Mouse (Mus musculus): ENCODE measurements around the gene Styxl1. TPM values are rescaled to one million over a fixed set of nuclear protein-coding genes. Genes with fewer than 3 reads are reported as not detected.

Styxl1 gene
- polyA plus RNA-seq, 1 experiment from 2014 or later: 0.27 TPM

DNA sequence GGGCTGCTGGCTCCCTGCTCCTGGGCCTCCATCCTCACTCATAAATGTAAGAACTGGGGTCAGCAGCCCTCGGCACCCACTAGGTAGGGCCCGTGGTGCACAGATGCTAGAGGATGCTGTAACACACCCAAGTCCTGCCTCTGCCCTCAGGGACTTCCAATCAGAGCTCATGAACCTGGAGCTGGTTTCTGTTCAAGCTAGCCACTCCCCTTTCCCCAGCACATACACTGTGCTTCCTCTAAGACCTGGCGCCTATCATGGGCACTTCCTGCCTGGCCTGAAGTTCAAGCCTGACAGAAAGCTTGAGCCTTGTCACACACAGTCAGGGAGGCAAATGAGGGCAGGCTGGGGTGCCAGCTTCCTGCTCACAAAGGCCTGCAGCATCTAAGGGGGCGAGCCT, 45.1 kb downstream of the Styxl1 start:
- peaks cover 60% of the 10 kb centered on the region for H3K36me3 ChIP-seq (ENCODE audit: control insufficient read depth, insufficient read depth, low read length)
- no peak for TF ChIP-seq EP300 (optimal IDR thresholded peaks at IDR 0.05)
- no peak for TF ChIP-seq CTCF (IDR thresholded peaks at IDR 0.05; ENCODE audit: low read depth)

DNA sequence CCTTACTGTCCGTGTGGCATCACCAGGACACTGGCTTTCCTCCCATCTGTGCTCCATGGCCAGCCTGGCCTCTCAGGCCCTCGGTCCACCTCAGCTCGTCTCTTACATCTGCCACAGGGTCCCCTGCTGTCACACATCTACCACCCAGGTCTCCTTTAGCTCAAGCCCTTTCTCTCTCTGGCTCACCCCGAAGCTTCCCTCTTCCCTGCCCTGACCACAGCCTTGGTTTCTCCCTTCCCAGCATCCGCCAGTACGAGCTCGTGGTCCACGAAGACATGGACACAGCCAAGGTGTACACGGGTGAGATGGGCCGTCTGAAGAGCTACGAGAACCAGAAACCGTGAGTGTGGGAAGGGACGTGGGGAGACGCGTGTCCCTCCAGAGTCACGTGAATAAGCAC, 46.9 kb downstream of the Styxl1 start:
- TF ChIP-seq CTCF (IDR thresholded peaks at IDR 0.05; ENCODE audit: low read depth) (no peak), EP300 (optimal IDR thresholded peaks at IDR 0.05) (no peak)
- 92% methylated on average over 16 of the region's 16 CpGs for WGBS
- no peak for DNase-seq (ENCODE audit: low spot score)

More for the DNA sequence above, 45.1 kb downstream of the Styxl1 start:
- DNase-seq (ENCODE audit: low spot score) (peak; percentile 12), ATAC-seq (ENCODE audit: low FRiP score, low TSS enrichment) (0 out of 2 replicates have a peak, but pooled peaks have one; percentile 17)
- Histone ChIP-seq H3K4me1 (replicated peaks; ENCODE audit: control insufficient read depth, insufficient read depth) (no peaks in the 10 kb centered on the region), H3K27me3 (ENCODE audit: control insufficient read depth, insufficient read depth, low read length) (no peaks in the 10 kb centered on the region), H3K9ac (ENCODE audit: low read length) (no peak overlapping the region), H3K4me2 (replicated peaks; ENCODE audit: low read depth) (no peak overlapping the region), H3K4me3 (ENCODE audit: low read depth, low read length) (no peak overlapping the region), H3K27ac (replicated peaks) (0 out of 2 replicates have a peak overlapping the region, but pooled peaks have one; percentile 18), H3K9me3 (ENCODE audit: control insufficient read depth, low read length) (no peaks in the 10 kb centered on the region)
- WGBS: 86% methylated on average over 4 of the region's 4 CpGs

DNA sequence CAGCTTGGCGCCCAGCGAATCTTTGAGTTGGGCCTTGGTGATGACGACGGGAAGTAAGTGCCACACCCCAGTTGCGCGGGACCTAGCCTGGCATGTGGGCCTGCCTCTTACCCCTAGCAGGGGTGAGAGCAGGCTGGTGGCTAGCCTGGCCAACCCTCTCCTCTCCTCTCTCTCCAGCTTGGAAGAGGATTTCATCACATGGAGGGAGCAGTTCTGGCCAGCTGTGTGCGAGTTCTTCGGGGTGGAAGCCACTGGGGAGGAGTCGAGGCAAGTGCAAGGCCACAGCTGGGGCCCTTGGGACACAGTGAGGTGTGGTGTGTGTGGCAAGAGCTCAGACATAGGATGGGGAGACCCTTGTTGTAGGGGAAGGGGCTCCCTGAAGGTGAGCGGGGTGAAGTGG, 47.3 kb downstream of the Styxl1 start:
- H3K9ac ChIP-seq (ENCODE audit: low read length): no peak overlapping the region
- no peaks in the 10 kb centered on the region for H3K27me3 ChIP-seq (ENCODE audit: control insufficient read depth, insufficient read depth, low read length)
- ATAC-seq (ENCODE audit: low FRiP score, low TSS enrichment) (no peak), DNase-seq (ENCODE audit: low spot score) (no peak)
- no peak overlapping the region for H3K4me3 ChIP-seq (ENCODE audit: low read depth, low read length)
- H3K36me3 ChIP-seq (ENCODE audit: control insufficient read depth, insufficient read depth, low read length): peaks cover 57% of the 10 kb centered on the region
- no peaks in the 10 kb centered on the region for H3K9me3 ChIP-seq (ENCODE audit: control insufficient read depth, low read length)
- H3K4me2 ChIP-seq (replicated peaks; ENCODE audit: low read depth): no peak overlapping the region
- WGBS: 88% methylated on average over 10 of the region's 10 CpGs
- no peak for TF ChIP-seq EP300 (optimal IDR thresholded peaks at IDR 0.05)
- TF ChIP-seq CTCF (IDR thresholded peaks at IDR 0.05; ENCODE audit: low read depth): no peak
- no peak overlapping the region for H3K27ac ChIP-seq (replicated peaks)
- 0 out of 2 replicates have a peak, but pooled peaks cover 3% of the 10 kb centered on the region for H3K4me1 ChIP-seq (replicated peaks; ENCODE audit: control insufficient read depth, insufficient read depth)

More for the DNA sequence above, 46.9 kb downstream of the Styxl1 start:
- H3K9ac ChIP-seq (ENCODE audit: low read length): no peak overlapping the region
- H3K4me1 ChIP-seq (replicated peaks; ENCODE audit: control insufficient read depth, insufficient read depth): no peaks in the 10 kb centered on the region
- H3K36me3 ChIP-seq (ENCODE audit: control insufficient read depth, insufficient read depth, low read length): peaks cover 57% of the 10 kb centered on the region
- H3K4me3 ChIP-seq (ENCODE audit: low read depth, low read length): no peak overlapping the region
- H3K9me3 ChIP-seq (ENCODE audit: control insufficient read depth, low read length): no peaks in the 10 kb centered on the region
- H3K27ac ChIP-seq (replicated peaks): no peak overlapping the region
- no peak overlapping the region for H3K4me2 ChIP-seq (replicated peaks; ENCODE audit: low read depth)
- no peak for ATAC-seq (ENCODE audit: low FRiP score, low TSS enrichment)
- no peaks in the 10 kb centered on the region for H3K27me3 ChIP-seq (ENCODE audit: control insufficient read depth, insufficient read depth, low read length)

DNA sequence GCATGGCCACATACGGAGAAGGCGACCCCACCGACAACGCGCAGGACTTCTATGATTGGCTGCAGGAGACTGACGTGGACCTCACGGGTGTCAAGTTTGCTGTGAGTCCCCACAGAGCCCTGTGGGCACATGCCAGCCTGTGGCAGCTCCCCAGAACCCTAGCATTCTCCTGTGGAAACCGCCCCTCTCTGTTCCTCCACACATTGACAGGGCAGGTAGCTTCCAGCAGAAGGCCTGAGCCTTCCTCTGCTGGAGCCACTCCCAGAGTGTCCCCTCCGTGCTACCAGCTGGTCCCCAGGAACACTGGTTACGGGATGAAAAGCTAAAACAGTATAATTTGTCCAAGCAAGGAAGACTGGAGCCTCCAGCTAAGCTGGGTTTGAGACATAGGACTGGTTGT, 47.9 kb downstream of the Styxl1 start:
- Histone ChIP-seq H3K4me3 (ENCODE audit: low read depth, low read length) (no peak overlapping the region), H3K9me3 (ENCODE audit: control insufficient read depth, low read length) (no peaks in the 10 kb centered on the region), H3K36me3 (ENCODE audit: control insufficient read depth, insufficient read depth, low read length) (peaks cover 53% of the 10 kb centered on the region), H3K9ac (ENCODE audit: low read length) (no peak overlapping the region), H3K4me2 (replicated peaks; ENCODE audit: low read depth) (no peak overlapping the region), H3K4me1 (replicated peaks; ENCODE audit: control insufficient read depth, insufficient read depth) (peaks cover 4% of the 10 kb centered on the region; the same call in 1 of the 2 replicates), H3K27ac (replicated peaks) (no peak overlapping the region), H3K27me3 (ENCODE audit: control insufficient read depth, insufficient read depth, low read length) (no peaks in the 10 kb centered on the region)
- DNase-seq (ENCODE audit: low spot score) (no peak), ATAC-seq (ENCODE audit: low FRiP score, low TSS enrichment) (no peak)
- 94% methylated on average over 10 of the region's 10 CpGs for WGBS
- TF ChIP-seq EP300 (optimal IDR thresholded peaks at IDR 0.05) (no peak), CTCF (IDR thresholded peaks at IDR 0.05; ENCODE audit: low read depth) (no peak)

DNA sequence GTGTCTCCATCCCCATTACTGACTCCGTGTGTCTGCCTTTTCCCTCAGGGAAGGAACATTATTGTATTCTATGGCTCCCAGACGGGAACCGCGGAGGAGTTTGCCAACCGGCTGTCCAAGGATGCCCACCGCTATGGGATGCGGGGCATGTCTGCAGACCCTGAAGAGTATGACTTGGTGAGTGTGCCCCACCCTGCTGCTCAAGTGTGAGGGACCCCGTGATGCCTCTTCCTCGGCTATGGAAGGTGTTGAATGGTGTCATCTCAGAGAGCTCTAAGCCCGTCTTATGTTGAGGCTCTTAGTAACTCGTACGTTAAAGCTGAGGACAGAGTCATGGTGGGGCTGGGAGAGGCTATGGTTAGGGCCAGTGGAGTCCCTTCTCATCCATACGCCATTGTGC, 48.8 kb downstream of the Styxl1 start:
- no peaks in the 10 kb centered on the region for H3K9me3 ChIP-seq (ENCODE audit: control insufficient read depth, low read length)
- H3K4me2 ChIP-seq (replicated peaks; ENCODE audit: low read depth): no peak overlapping the region
- H3K9ac ChIP-seq (ENCODE audit: low read length): no peak overlapping the region
- WGBS: 91% methylated on average over 13 of the region's 13 CpGs
- no peak overlapping the region for H3K27ac ChIP-seq (replicated peaks)
- no peak overlapping the region for H3K4me3 ChIP-seq (ENCODE audit: low read depth, low read length)
- no peaks in the 10 kb centered on the region for H3K27me3 ChIP-seq (ENCODE audit: control insufficient read depth, insufficient read depth, low read length)
- DNase-seq (ENCODE audit: low spot score): no peak
- TF ChIP-seq EP300 (optimal IDR thresholded peaks at IDR 0.05) (no peak), CTCF (IDR thresholded peaks at IDR 0.05; ENCODE audit: low read depth) (no peak)
- H3K36me3 ChIP-seq (ENCODE audit: control insufficient read depth, insufficient read depth, low read length): peaks cover 44% of the 10 kb centered on the region
- H3K4me1 ChIP-seq (replicated peaks; ENCODE audit: control insufficient read depth, insufficient read depth): peaks cover 11% of the 10 kb centered on the region
- no peak for ATAC-seq (ENCODE audit: low FRiP score, low TSS enrichment)

DNA sequence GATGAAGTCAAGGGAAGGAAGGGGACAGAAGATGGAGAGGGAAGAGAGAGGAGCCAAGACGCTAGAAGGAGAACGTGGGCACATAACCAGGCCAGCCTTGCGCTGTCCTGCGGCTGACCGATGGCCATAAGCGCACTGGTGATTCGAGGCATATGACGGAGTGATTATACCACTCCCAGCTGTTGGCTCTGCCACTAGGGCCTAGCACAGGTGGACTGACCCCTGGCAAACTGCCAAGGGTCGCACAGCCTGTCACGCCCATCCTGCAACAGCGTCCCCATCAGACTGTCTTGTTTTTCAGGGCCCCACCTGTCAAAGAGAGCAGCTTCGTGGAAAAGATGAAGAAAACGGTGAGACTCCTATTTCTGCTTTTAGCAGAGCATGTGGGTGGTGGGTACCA, 49.8 kb downstream of the Styxl1 start:
- 82% methylated on average over 13 of the region's 13 CpGs for WGBS
- H3K27me3 ChIP-seq (ENCODE audit: control insufficient read depth, insufficient read depth, low read length): no peaks in the 10 kb centered on the region
- H3K27ac ChIP-seq (replicated peaks): no peak overlapping the region
- H3K36me3 ChIP-seq (ENCODE audit: control insufficient read depth, insufficient read depth, low read length): peaks cover 34% of the 10 kb centered on the region
- no peak overlapping the region for H3K4me3 ChIP-seq (ENCODE audit: low read depth, low read length)
- no peak overlapping the region for H3K9ac ChIP-seq (ENCODE audit: low read length)
- H3K4me1 ChIP-seq (replicated peaks; ENCODE audit: control insufficient read depth, insufficient read depth): peaks cover 12% of the 10 kb centered on the region
- no peak overlapping the region for H3K4me2 ChIP-seq (replicated peaks; ENCODE audit: low read depth)
- ATAC-seq (ENCODE audit: low FRiP score, low TSS enrichment) (no peak), DNase-seq (ENCODE audit: low spot score) (no peak)
- no peak for TF ChIP-seq EP300 (optimal IDR thresholded peaks at IDR 0.05)
- no peak for TF ChIP-seq CTCF (IDR thresholded peaks at IDR 0.05; ENCODE audit: low read depth)
- no peaks in the 10 kb centered on the region for H3K9me3 ChIP-seq (ENCODE audit: control insufficient read depth, low read length)
